Mouse (Mus musculus) olfactory bulb, adult 2 months (tissue): ENCODE measurements around the gene Pqlc2.

ENCODE experiments used
- CTCF ChIP-seq: fragments of 200-500 bp; IDR thresholded peaks from 2 replicates; pipeline ENCODE4 v1.5.1; 2012; ENCODE audit warnings: low read depth, mild to moderate bottlenecking, low read length, moderate library complexity; ENCODE audit not compliant: insufficient read depth
- POLR2A ChIP-seq: fragments of 200-500 bp; IDR thresholded peaks from 2 replicates; pipeline ENCODE4 v1.6.1; 2012; ENCODE audit warnings: mild to moderate bottlenecking, low read depth, low read length, moderate library complexity; ENCODE audit not compliant: insufficient read depth

GRCm38 (mm10) chr4:139286234-139286633 is 24.3 kb downstream of the Pqlc2 start:
- TF ChIP-seq POLR2A = no peak
- TF ChIP-seq CTCF = no peak
